ENCODE assay signal across 8 mouse cellular contexts in the genomic region with DNA sequence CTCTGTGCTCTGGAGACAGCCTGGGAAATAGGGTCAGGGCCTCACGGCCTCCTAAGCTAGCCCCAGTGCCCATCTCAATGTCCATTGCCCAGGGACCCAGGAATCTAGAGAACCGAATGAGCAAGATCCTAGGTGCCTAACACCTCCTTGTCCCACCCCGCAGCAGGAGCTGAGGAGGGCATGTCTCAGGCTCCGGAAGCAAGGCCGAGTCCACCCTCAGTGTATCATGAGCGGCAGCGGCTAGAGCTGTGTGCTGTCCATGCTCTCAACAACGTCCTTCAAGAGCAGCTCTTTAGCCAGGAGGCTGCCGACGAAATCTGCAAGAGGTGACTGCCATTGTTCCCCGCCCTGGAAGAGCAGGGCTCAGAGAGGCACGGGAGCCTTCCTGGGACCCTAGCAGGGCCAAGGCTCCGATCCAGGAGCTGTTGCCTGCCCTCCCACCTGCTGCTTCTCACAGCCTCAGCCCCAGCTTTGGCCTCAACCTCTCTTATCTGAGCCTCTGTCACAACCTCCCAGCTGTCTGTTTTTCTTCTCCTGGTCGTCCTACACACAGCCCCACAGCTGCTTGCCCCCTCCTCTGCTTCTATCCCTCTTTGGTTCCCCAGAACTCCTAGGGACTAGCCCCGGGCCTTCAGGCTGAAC. TPM values are rescaled to one million over a fixed set of nuclear protein-coding genes. Genes with fewer than 3 reads are reported as not detected.
DNase-seq lines count a peak whose midpoint lies in the region; ATAC-seq lines count a peak whose summit lies in the region.

No protein-coding gene starts in this region.

- H3K27me3 ChIP-seq in hindbrain, embryonic 16.5 days (replicated peaks; ENCODE audit: control insufficient read depth, insufficient read depth, low read length), result no peaks in the 10 kb centered on the region
- H3K27me3 ChIP-seq in midbrain, embryonic 16.5 days (ENCODE audit: control insufficient read depth, insufficient read depth, low read depth, low read length), result no peaks in the 10 kb centered on the region

- no peak for ATAC-seq in hindbrain, embryonic 16.5 days
- ATAC-seq in midbrain, embryonic 16.5 days, result no peak

- no peaks in the 10 kb centered on the region for H3K9me3 ChIP-seq in hindbrain, embryonic 16.5 days (ENCODE audit: control insufficient read depth, low read length)
- H3K9me3 ChIP-seq in midbrain, embryonic 16.5 days (replicated peaks; ENCODE audit: control insufficient read depth, low read length, poor library complexity, severe bottlenecking), result no peaks in the 10 kb centered on the region

- peak overlapping the region; percentile 69 for H3K4me3 ChIP-seq in hindbrain, embryonic 16.5 days (ENCODE audit: low read length)
- H3K4me3 ChIP-seq in midbrain, embryonic 16.5 days (ENCODE audit: low read depth, low read length), result peak overlapping the region; percentile 56

- peak overlapping the region; percentile 83 for H3K4me2 ChIP-seq in hindbrain, embryonic 16.5 days (ENCODE audit: low read length)
- peak overlapping the region; percentile 62 for H3K4me2 ChIP-seq in midbrain, embryonic 16.5 days (ENCODE audit: low read length)

- DNase-seq in cerebellum, adult 18-20 months, result peak; percentile 27 to 52
- no peak for DNase-seq in cerebellum, adult 8-10 months
- peak; percentile 44 to 54 for DNase-seq in right cerebral cortex, postnatal 10 days (ENCODE audit: low spot score in 2 of 2)
- DNase-seq in right cerebral cortex, adult 2 months (ENCODE audit: low spot score in 2 of 2), result no peak
- DNase-seq in left cerebral cortex, adult 8-10 months (ENCODE audit: low spot score in 2 of 2), result no peak
- no peak for DNase-seq in layer of hippocampus, postnatal 36 days

- 44% methylated on average over 15 of the region's 15 CpGs for WGBS in hindbrain, embryonic 16.5 days
- 43% methylated on average over 15 of the region's 15 CpGs for WGBS in midbrain, embryonic 16.5 days

- no peaks in the 10 kb centered on the region for H3K36me3 ChIP-seq in hindbrain, embryonic 16.5 days (ENCODE audit: control insufficient read depth, insufficient read depth, low read length)
- H3K36me3 ChIP-seq in midbrain, embryonic 16.5 days (ENCODE audit: control insufficient read depth, insufficient read depth, low read length), result peaks cover 3% of the 10 kb centered on the region

- peak overlapping the region; percentile 79 for H3K9ac ChIP-seq in hindbrain, embryonic 16.5 days (ENCODE audit: low read depth, low read length)
- H3K9ac ChIP-seq in midbrain, embryonic 16.5 days (ENCODE audit: low read depth, low read length), result peak overlapping the region; percentile 76

- peaks cover 40% of the 10 kb centered on the region for H3K4me1 ChIP-seq in hindbrain, embryonic 16.5 days (ENCODE audit: control insufficient read depth, insufficient read depth, low read depth, low read length)
- peaks cover 43% of the 10 kb centered on the region for H3K4me1 ChIP-seq in midbrain, embryonic 16.5 days (ENCODE audit: control insufficient read depth, insufficient read depth, low read length)

- H3K27ac ChIP-seq in hindbrain, embryonic 16.5 days (ENCODE audit: low read depth, low read length), result peak overlapping the region; percentile 92
- peak overlapping the region; percentile 94 for H3K27ac ChIP-seq in midbrain, embryonic 16.5 days (ENCODE audit: low read length)

RNA-seq across cellular contexts. Expression of a gene that starts 1.0 kb away (rescaled TPM):
- 42.5 and 46.2 TPM in 2 replicates for polyA plus RNA-seq in hindbrain, embryonic 16.5 days (2015; fragmentation: Nextera tagmentation; extraction: Ambion mirVana)
- polyA plus RNA-seq in midbrain, embryonic 16.5 days (2015; fragmentation: Nextera tagmentation; extraction: Ambion mirVana), result 39.5 and 39.6 TPM in 2 replicates
- total RNA-seq in left cerebral cortex, adult 8-10 months (2022), result 10 to 100 TPM; 84.0 to 90.6 (median 87.5) TPM
- 100 to 1,000 TPM in 1 of 2 experiments, 10 to 100 TPM in 1; 94.5 to 102 TPM for total RNA-seq in layer of hippocampus, postnatal 36 days (2021)

RNA-seq across cellular contexts. Expression of a gene that starts 3.6 kb away (rescaled TPM):
- 3.1 and 3.9 TPM in 2 replicates for polyA plus RNA-seq in hindbrain, embryonic 16.5 days (2015; fragmentation: Nextera tagmentation; extraction: Ambion mirVana)
- 3.9 and 4.2 TPM in 2 replicates for polyA plus RNA-seq in midbrain, embryonic 16.5 days (2015; fragmentation: Nextera tagmentation; extraction: Ambion mirVana)
- total RNA-seq in left cerebral cortex, adult 8-10 months (2022), result 1 to 10 TPM; 5.2 to 9.7 (median 6.4) TPM
- 10 to 100 TPM; 13.3 to 21.6 TPM for total RNA-seq in layer of hippocampus, postnatal 36 days (2021)

RNA-seq across cellular contexts. Expression of a gene that starts 27.6 kb away (rescaled TPM):
- polyA plus RNA-seq in hindbrain, embryonic 16.5 days (2015; fragmentation: Nextera tagmentation; extraction: Ambion mirVana), result 145 and 150 TPM in 2 replicates
- polyA plus RNA-seq in midbrain, embryonic 16.5 days (2015; fragmentation: Nextera tagmentation; extraction: Ambion mirVana), result 121 and 137 TPM in 2 replicates
- total RNA-seq in left cerebral cortex, adult 8-10 months (2022), result 100 to 1,000 TPM; 186 to 208 (median 193) TPM
- total RNA-seq in layer of hippocampus, postnatal 36 days (2021), result 100 to 1,000 TPM; 205 to 215 TPM

RNA-seq across cellular contexts. Expression of a gene that starts 27.6 kb away (rescaled TPM):
- 20.4 and 23.7 TPM in 2 replicates for polyA plus RNA-seq in hindbrain, embryonic 16.5 days (2015; fragmentation: Nextera tagmentation; extraction: Ambion mirVana)
- polyA plus RNA-seq in midbrain, embryonic 16.5 days (2015; fragmentation: Nextera tagmentation; extraction: Ambion mirVana), result 24.2 and 29.8 TPM in 2 replicates
- 10 to 100 TPM; 19.7 to 22.5 (median 20.8) TPM for total RNA-seq in left cerebral cortex, adult 8-10 months (2022)
- 10 to 100 TPM; 14.3 to 15.7 TPM for total RNA-seq in layer of hippocampus, postnatal 36 days (2021)

RNA-seq across cellular contexts. Expression of a gene that starts 39.9 kb away (rescaled TPM):
- polyA plus RNA-seq in hindbrain, embryonic 16.5 days (2015; fragmentation: Nextera tagmentation; extraction: Ambion mirVana), result 12.4 and 12.6 TPM in 2 replicates
- polyA plus RNA-seq in midbrain, embryonic 16.5 days (2015; fragmentation: Nextera tagmentation; extraction: Ambion mirVana), result 14.3 and 15.9 TPM in 2 replicates
- 100 to 1,000 TPM; 272 to 301 (median 284) TPM for total RNA-seq in left cerebral cortex, adult 8-10 months (2022)
- 100 to 1,000 TPM; 311 to 332 TPM for total RNA-seq in layer of hippocampus, postnatal 36 days (2021)

Comparison
In these comparisons a context has a peak if more than half of its experiments do, and no peak if none do; other contexts are left out.
1. DNase-seq: peak in cerebellum, adult 18-20 months (2 of 2) and right cerebral cortex, postnatal 10 days (2 of 2); none in cerebellum, adult 8-10 months (single experiment), right cerebral cortex, adult 2 months (0 of 2), left cerebral cortex, adult 8-10 months (0 of 2) and layer of hippocampus, postnatal 36 days (0 of 2).